Mouse (Mus musculus) thymus, postnatal 25 days (tissue): Measurements from ENCODE around the gene Rho.

Source experiments
- DNase-seq: peaks from one replicate; pipeline ENCODE4 v3.0.0; 2022

Rho gene

GRCm38 (mm10) chr6:115915601-115916445 is 15.7 kb upstream of the Rho start:
- no peak for DNase-seq

GRCm38 (mm10) chr6:115916611-115917010 is 14.9 kb upstream of the Rho start:
- DNase-seq: no peak

- no peak for DNase-seq
Measured at GRCm38 (mm10) chr6:115918615-115919014, 12.9 kb upstream of the Rho start.

- DNase-seq: no peak
Measured at GRCm38 (mm10) chr6:115919876-115920275, 11.7 kb upstream of the Rho start.

GRCm38 (mm10) chr6:115924829-115925228 is 6.7 kb upstream of the Rho start:
- no peak for DNase-seq

- DNase-seq: no peak
Measured at GRCm38 (mm10) chr6:115926416-115926815, 5.1 kb upstream of the Rho start.

GRCm38 (mm10) chr6:115927292-115928242 is 4.0 kb upstream of the Rho start:
- DNase-seq: no peak

- no peak for DNase-seq
Measured at GRCm38 (mm10) chr6:115930018-115930417, 1.5 kb upstream of the Rho start.

GRCm38 (mm10) chr6:115932391-115932790 is 843 bp downstream of the Rho start:
- DNase-seq: no peak

GRCm38 (mm10) chr6:115935544-115935943 is 4.0 kb downstream of the Rho start:
- DNase-seq: no peak

- no peak for DNase-seq
Measured at GRCm38 (mm10) chr6:115938011-115938410, 6.5 kb downstream of the Rho start.

- no peak for DNase-seq
Measured at GRCm38 (mm10) chr6:115938798-115939197, 7.2 kb downstream of the Rho start.

GRCm38 (mm10) chr6:115940603-115941002 is 9.1 kb downstream of the Rho start:
- DNase-seq: no peak

- peak; percentile 36 for DNase-seq
Measured at GRCm38 (mm10) chr6:115941128-115941527, 9.6 kb downstream of the Rho start.

GRCm38 (mm10) chr6:115943498-115944427 is 12.2 kb downstream of the Rho start:
- DNase-seq: no peak

- no peak for DNase-seq
Measured at GRCm38 (mm10) chr6:115944638-115945037, 13.1 kb downstream of the Rho start, which contains the start of gene H1foo. TSS of gene H1foo (plus strand) at chr6:115944938.

- no peak for DNase-seq
Measured at GRCm38 (mm10) chr6:115945633-115946032, 14.1 kb downstream of the Rho start.

- no peak for DNase-seq
Measured at GRCm38 (mm10) chr6:115946389-115946788, 14.8 kb downstream of the Rho start.

- DNase-seq: no peak
Measured at GRCm38 (mm10) chr6:115954506-115955074, 23.0 kb downstream of the Rho start.

GRCm38 (mm10) chr6:115955169-115955568 is 23.6 kb downstream of the Rho start:
- no peak for DNase-seq

GRCm38 (mm10) chr6:115955664-115956063 is 24.1 kb downstream of the Rho start:
- no peak for DNase-seq

- DNase-seq: no peak
Measured at GRCm38 (mm10) chr6:115956418-115956921, 24.9 kb downstream of the Rho start.
